Mouse (Mus musculus): ENCODE results near the gene Lpcat3.

- no peak for TF ChIP-seq GATA1 (IDR thresholded peaks at IDR 0.05; ENCODE audit: borderline replicate concordance, low read length)
- no peak for TF ChIP-seq TAL1 (conservative IDR thresholded peaks at IDR 0.05; ENCODE audit: low read depth, low read length)
Measured at GRCm38 (mm10) chr6:124699366-124699765, 36.5 kb downstream of the Lpcat3 start.
